Mouse (Mus musculus) lung, postnatal 0 days (tissue): ENCODE measurements at regions not wholly inside any gene's neighbourhood (a gene's known extent, or its start where the extent isn't known, plus 50 kb on each side); places are given as distances from the start of the nearest gene placed in this dataset.
"Not testable (repeated sequence)": the region's sequence is repeated elsewhere in the genome, so short reads cannot be mapped to it uniquely, and the experiment has no call there.

Experiments
- CTCF ChIP-seq: IDR thresholded peaks from 2 replicates; pipeline ENCODE4 v1.5.1; 2016; ENCODE audit warnings: antibody characterized with exemption, mild to moderate bottlenecking
- EP300 ChIP-seq: IDR thresholded peaks from 2 replicates; pipeline ENCODE4 v1.6.1; 2016; ENCODE audit warnings: antibody characterized with exemption, mild to moderate bottlenecking, control low read depth

- TF ChIP-seq CTCF, EP300: not testable (repeated sequence)
Measured at GRCm38 (mm10) chr15:19242962-19243361, 424.2 kb downstream of the Cdh10 start.
